Comparison of ENCODE assay signal across 7 mouse cellular contexts in the genomic region with DNA sequence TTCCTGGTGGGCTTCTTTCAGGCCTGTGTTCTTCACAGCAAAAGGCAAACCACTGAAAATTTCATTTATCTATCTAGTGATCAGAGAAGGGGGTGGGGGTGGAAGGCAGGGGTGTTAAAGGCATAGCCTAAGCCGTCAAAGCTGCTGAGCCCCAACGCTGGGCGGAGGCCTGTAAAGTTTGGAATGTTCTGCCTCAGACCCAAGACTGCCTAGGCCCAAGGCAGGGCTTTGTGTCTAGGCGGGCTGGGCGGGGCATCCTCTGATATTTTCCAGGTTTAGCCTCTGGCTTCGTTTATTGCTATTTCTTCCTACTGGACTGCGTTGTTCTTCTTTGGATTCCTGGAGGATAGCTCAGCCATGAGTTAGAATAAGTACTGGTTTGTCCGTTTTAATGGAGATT. TPM values are rescaled to one million over a fixed set of nuclear protein-coding genes. Genes with fewer than 3 reads are reported as not detected.
DNase-seq lines count a peak whose midpoint lies in the region; ATAC-seq lines count a peak whose summit lies in the region.

No protein-coding gene starts in this region.

- peak overlapping the region; percentile 61 for H3K9ac ChIP-seq in forebrain, embryonic 11.5 days (ENCODE audit: low read length)
- H3K9ac ChIP-seq in midbrain, embryonic 16.5 days (ENCODE audit: low read depth, low read length): peak overlapping the region; percentile 87

- peak; percentile 57 for DNase-seq in forebrain, embryonic 11.5 days (ENCODE audit: low spot score)
- peak; percentile 65 to 70 for DNase-seq in heart, postnatal 10 days
- DNase-seq in limb, embryonic 10.5 days (ENCODE audit: low spot score): peak; percentile 49
- DNase-seq in Muller cell, postnatal 12 days (ENCODE audit: inconsistent ontology term): no peak
- no peak for DNase-seq in left cerebral cortex, adult 11 months (ENCODE audit: low spot score)

- H3K27me3 ChIP-seq in forebrain, embryonic 11.5 days (ENCODE audit: control insufficient read depth, insufficient read depth, low read length): peaks cover 4% of the 10 kb centered on the region
- peaks cover 45% of the 10 kb centered on the region for H3K27me3 ChIP-seq in limb, embryonic 10.5 days (ENCODE audit: low read depth, poor library complexity, severe bottlenecking)
- no peaks in the 10 kb centered on the region for H3K27me3 ChIP-seq in midbrain, embryonic 16.5 days (ENCODE audit: control insufficient read depth, insufficient read depth, low read depth, low read length)

- peak overlapping the region; percentile 74 for H3K4me2 ChIP-seq in forebrain, embryonic 11.5 days (ENCODE audit: low read depth, low read length, severe bottlenecking)
- H3K4me2 ChIP-seq in midbrain, embryonic 16.5 days (ENCODE audit: low read length): peak overlapping the region; percentile 89

- H3K9me3 ChIP-seq in forebrain, embryonic 11.5 days (ENCODE audit: control insufficient read depth, low read length): no peaks in the 10 kb centered on the region
- no peaks in the 10 kb centered on the region for H3K9me3 ChIP-seq in limb, embryonic 10.5 days (replicated peaks)
- H3K9me3 ChIP-seq in midbrain, embryonic 16.5 days (replicated peaks; ENCODE audit: control insufficient read depth, low read length, poor library complexity, severe bottlenecking): no peaks in the 10 kb centered on the region

- 53% methylated on average over 8 of the region's 8 CpGs for WGBS in forebrain, embryonic 11.5 days
- 37% methylated on average over 8 of the region's 8 CpGs for WGBS in limb, embryonic 10.5 days
- 49% methylated on average over 8 of the region's 8 CpGs for WGBS in midbrain, embryonic 16.5 days

- no peaks in the 10 kb centered on the region for H3K36me3 ChIP-seq in forebrain, embryonic 11.5 days (ENCODE audit: control insufficient read depth, insufficient read depth, low read length)
- H3K36me3 ChIP-seq in limb, embryonic 10.5 days: no peaks in the 10 kb centered on the region
- H3K36me3 ChIP-seq in midbrain, embryonic 16.5 days (ENCODE audit: control insufficient read depth, insufficient read depth, low read length): no peaks in the 10 kb centered on the region

- H3K4me1 ChIP-seq in brown adipose tissue, adult 24 weeks (ENCODE audit: control insufficient read depth, insufficient read depth, insufficient read length, low read length): peaks cover 5% of the 10 kb centered on the region; the same call in 1 of the 2 replicates
- peaks cover 10% of the 10 kb centered on the region for H3K4me1 ChIP-seq in forebrain, embryonic 11.5 days (replicated peaks; ENCODE audit: control insufficient read depth, insufficient read depth, low read length)
- H3K4me1 ChIP-seq in limb, embryonic 10.5 days: peaks cover 15% of the 10 kb centered on the region
- H3K4me1 ChIP-seq in midbrain, embryonic 16.5 days (ENCODE audit: control insufficient read depth, insufficient read depth, low read length): peaks cover 10% of the 10 kb centered on the region

- ATAC-seq in forebrain, embryonic 11.5 days (replicated peaks; ENCODE audit: low FRiP score): peak; percentile 45
- ATAC-seq in midbrain, embryonic 16.5 days: peak; percentile 60

- peak overlapping the region; percentile 70 for H3K4me3 ChIP-seq in brown adipose tissue, adult 24 weeks (ENCODE audit: insufficient read depth, low read depth, low read length)
- no peak overlapping the region for H3K4me3 ChIP-seq in forebrain, embryonic 11.5 days (ENCODE audit: low read depth, low read length)
- peak overlapping the region; percentile 60 for H3K4me3 ChIP-seq in limb, embryonic 10.5 days
- H3K4me3 ChIP-seq in midbrain, embryonic 16.5 days (ENCODE audit: low read depth, low read length): peak overlapping the region; percentile 50

- intact Hi-C loops in heart, postnatal 10 days (cut with DNase I): loop anchor here (5.0 kb wide), 1 partner anchor 325 kb away; no protein-coding TSS in a partner anchor

- H3K27ac ChIP-seq in brown adipose tissue, adult 24 weeks (replicated peaks; ENCODE audit: low read depth, low read length): peak overlapping the region; percentile 86
- no peak overlapping the region for H3K27ac ChIP-seq in forebrain, embryonic 11.5 days (ENCODE audit: low read depth, low read length)
- peak overlapping the region; percentile 86 for H3K27ac ChIP-seq in limb, embryonic 10.5 days
- peak overlapping the region; percentile 77 for H3K27ac ChIP-seq in midbrain, embryonic 16.5 days (ENCODE audit: low read length)

RNA-seq across cellular contexts. Expression of a gene that starts 0.3 kb away (rescaled TPM):
- polyA plus RNA-seq in brown adipose tissue, adult 24 weeks (2012; ENCODE audit: insufficient read depth, insufficient read length, missing spikeins): 26.8 and 32.1 TPM in 2 replicates
- polyA plus RNA-seq in forebrain, embryonic 11.5 days (2014; fragmentation: Nextera tagmentation; extraction: Ambion mirVana): 21.1 and 26.4 TPM in 2 replicates
- 10 to 100 TPM; 45.4 to 46.2 TPM for total RNA-seq in heart, postnatal 10 days (2021)
- 20.4 and 21.6 TPM in 2 replicates for polyA plus RNA-seq in limb, embryonic 10.5 days (2016; fragmentation: Nextera tagmentation; extraction: Ambion mirVana)
- 28.6 and 31.0 TPM in 2 replicates for polyA plus RNA-seq in midbrain, embryonic 16.5 days (2015; fragmentation: Nextera tagmentation; extraction: Ambion mirVana)

RNA-seq across cellular contexts. Expression of a gene that starts 56.9 kb away (rescaled TPM):
- not detected in 2 replicates for polyA plus RNA-seq in brown adipose tissue, adult 24 weeks (2012; ENCODE audit: insufficient read depth, insufficient read length, missing spikeins)
- polyA plus RNA-seq in forebrain, embryonic 11.5 days (2014; fragmentation: Nextera tagmentation; extraction: Ambion mirVana): 0.13 and 0.51 TPM in 2 replicates
- total RNA-seq in heart, postnatal 10 days (2021): not detected
- polyA plus RNA-seq in limb, embryonic 10.5 days (2016; fragmentation: Nextera tagmentation; extraction: Ambion mirVana): 0.05 TPM in 2 replicates
- 6.2 and 8.5 TPM in 2 replicates for polyA plus RNA-seq in midbrain, embryonic 16.5 days (2015; fragmentation: Nextera tagmentation; extraction: Ambion mirVana)

Comparison
In these comparisons a context has a peak if more than half of its experiments do, and no peak if none do; other contexts are left out.
1. DNase-seq: peak in forebrain, embryonic 11.5 days (single experiment), heart, postnatal 10 days (2 of 2) and limb, embryonic 10.5 days (single experiment); none in Muller cell, postnatal 12 days (single experiment) and left cerebral cortex, adult 11 months (single experiment).